Mouse (Mus musculus) heart, embryonic 13.5 days (tissue): ENCODE results near the gene Cript. TPM values are rescaled to one million over a fixed set of nuclear protein-coding genes. Genes with fewer than 3 reads are reported as not detected.
A peak's percentile ranks its signal among the peaks of the same experiment; 100 is the strongest.

Source experiments
- ATAC-seq: fragments of 200-750 bp; cut with Nextera tagmentation; 2 replicates; pipeline ENCODE4 v1.8.0; 2017; ENCODE audit warnings: moderate TSS enrichment; ENCODE audit not compliant: insufficient number of reproducible peaks, low FRiP score, low TSS enrichment; ENCODE audit errors: extremely low read depth
- H3K27ac ChIP-seq: fragments of 300-500 bp; sonication (generic); replicated peaks from 2 replicates; pipeline ENCODE4 v1.5.1; 2015; ENCODE audit warnings: moderate library complexity, mild to moderate bottlenecking, inconsistent platforms
- H3K27me3 ChIP-seq: fragments of 300-500 bp; sonication (generic); replicated peaks from 2 replicates; pipeline ENCODE4 v1.6.1; 2015; ENCODE audit warnings: mild to moderate bottlenecking, inconsistent platforms
- H3K36me3 ChIP-seq: fragments of 300-500 bp; sonication (generic); 2 replicates; pipeline ENCODE4 v1.6.1; 2015; ENCODE audit warnings: mild to moderate bottlenecking, inconsistent platforms
- H3K4me1 ChIP-seq: fragments of 300-500 bp; sonication (generic); 2 replicates; pipeline ENCODE4 v1.6.1; 2015; ENCODE audit warnings: inconsistent platforms
- H3K4me2 ChIP-seq: fragments of 300-500 bp; sonication (generic); 2 replicates; pipeline ENCODE4 v1.6.1; 2015; ENCODE audit warnings: inconsistent platforms, mild to moderate bottlenecking, moderate library complexity
- H3K4me3 ChIP-seq: fragments of 300-500 bp; sonication (generic); 2 replicates; pipeline ENCODE4 v1.5.1; 2015; ENCODE audit warnings: moderate library complexity, mild to moderate bottlenecking, inconsistent platforms
- H3K9ac ChIP-seq: fragments of 300-500 bp; sonication (generic); 2 replicates; pipeline ENCODE4 v1.6.1; 2015; ENCODE audit warnings: inconsistent platforms, mild to moderate bottlenecking, moderate library complexity
- H3K9me3 ChIP-seq: fragments of 300-500 bp; sonication (generic); 2 replicates; pipeline ENCODE4 v1.6.1; 2016; ENCODE audit warnings: inconsistent platforms
- WGBS: fragments of 180-500 bp; shearing (Covaris S2); methylation state at CpG from one replicate; pipeline ENCODE4 v1.1.7; 2015; ENCODE audit warnings: mixed read lengths; 5-methylcytosine and 5-hydroxymethylcytosine counted together
- polyA plus RNA-seq: library from polyadenylated mRNA; unstranded; fragments of >200 nt; fragmentation: Nextera tagmentation; extraction: Ambion mirVana; gene quantifications from 2 replicates; pipeline ENCODE4 v1.2.1, GENCODE M21; 2015

The Cript gene
- polyA plus RNA-seq, 1 experiment from 2014 or later, result 105 TPM

DNA sequence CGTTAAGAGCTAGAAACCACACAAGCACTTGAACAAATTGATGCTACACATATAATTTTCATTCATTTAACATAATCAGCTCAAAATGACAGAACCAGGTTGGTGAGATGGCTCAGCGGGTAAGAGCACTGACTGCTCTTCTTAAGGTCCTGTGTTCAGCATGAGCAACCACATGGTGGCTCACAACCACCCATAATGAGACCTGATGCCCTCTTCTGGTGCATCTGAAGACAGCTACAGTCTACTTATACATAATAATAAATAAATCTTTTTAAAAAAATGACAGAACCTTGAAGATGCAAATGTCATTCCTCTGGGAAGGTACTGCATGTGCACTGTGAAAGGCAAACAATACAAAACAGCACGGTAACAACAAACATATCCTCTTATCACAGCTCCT lies 16.4 kb upstream of the Cript start:
- Histone ChIP-seq H3K27me3 (no peaks in the 10 kb centered on the region), H3K9me3 (no peaks in the 10 kb centered on the region), H3K4me3 (no peak overlapping the region), H3K4me2 (no peak overlapping the region), H3K9ac (no peak overlapping the region), H3K27ac (no peak overlapping the region), H3K4me1 (no peaks in the 10 kb centered on the region), H3K36me3 (peaks cover 25% of the 10 kb centered on the region)
- no peak for ATAC-seq
- 89% methylated on average over 3 of the region's 3 CpGs for WGBS

DNA sequence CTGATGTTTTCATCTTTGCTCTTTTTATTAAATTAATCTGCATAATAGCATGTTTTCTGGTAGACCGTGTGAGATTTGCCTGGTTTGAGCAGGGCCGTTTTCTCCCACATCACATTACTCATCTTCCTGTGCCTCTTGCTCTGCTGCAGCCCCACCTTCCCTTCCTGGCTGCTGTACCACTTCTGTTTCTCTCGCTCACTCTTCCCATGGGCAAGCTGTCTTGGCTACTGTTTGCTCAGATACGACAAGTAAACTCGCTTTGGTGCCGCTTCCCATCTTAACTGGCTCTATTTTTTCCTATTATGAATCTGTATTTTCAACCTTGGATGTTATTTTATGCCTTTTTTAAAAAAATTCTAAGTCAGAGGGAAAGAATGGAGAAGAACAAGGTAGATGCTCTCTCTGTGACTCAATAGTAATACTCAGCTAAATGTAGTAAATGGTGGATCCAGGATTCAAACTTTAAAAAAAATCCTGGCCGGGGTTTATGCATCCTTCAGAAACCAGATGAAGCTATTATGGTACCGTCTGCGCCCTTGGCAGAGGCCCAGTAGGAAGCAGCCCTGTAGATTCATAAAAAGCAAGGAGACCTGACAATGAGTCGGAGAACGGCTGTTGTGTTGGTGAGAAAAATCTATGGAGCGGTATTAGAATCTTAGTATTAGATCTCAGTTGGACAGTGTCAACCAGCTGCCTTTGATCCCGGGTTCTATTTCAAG lies 13.9 kb upstream of the Cript start:
- H3K9me3 ChIP-seq, result peaks cover 3% of the 10 kb centered on the region; the same call in 1 of the 2 replicates
- ATAC-seq, result no peak
- peaks cover 28% of the 10 kb centered on the region for H3K36me3 ChIP-seq
- no peaks in the 10 kb centered on the region for H3K27me3 ChIP-seq
- H3K9ac ChIP-seq, result no peak overlapping the region
- H3K4me3 ChIP-seq, result no peak overlapping the region
- no peaks in the 10 kb centered on the region for H3K4me1 ChIP-seq
- H3K27ac ChIP-seq, result no peak overlapping the region
- no peak overlapping the region for H3K4me2 ChIP-seq
- 86% methylated on average over 13 of the region's 13 CpGs for WGBS

DNA sequence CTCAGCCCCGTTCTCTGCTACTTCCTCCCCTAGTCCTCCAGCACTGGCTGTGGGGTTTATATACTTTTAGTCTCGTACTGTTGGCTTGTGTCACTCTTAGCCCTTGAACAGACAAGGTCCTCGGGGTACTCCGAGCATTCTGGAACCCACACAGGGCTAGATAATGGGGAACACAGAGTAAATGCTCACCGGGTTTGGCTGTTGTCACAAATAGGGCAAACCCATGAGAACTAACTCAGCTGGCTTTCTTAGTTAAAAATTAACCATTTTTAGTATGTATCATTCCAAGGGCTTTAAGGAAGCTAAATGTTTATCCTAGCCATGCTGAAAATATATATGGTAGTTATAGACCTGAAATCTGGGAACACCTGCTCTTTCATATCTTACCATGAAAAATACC lies 5.7 kb upstream of the Cript start:
- 83% methylated on average over 5 of the region's 5 CpGs for WGBS
- H3K27me3 ChIP-seq, result no peaks in the 10 kb centered on the region
- H3K27ac ChIP-seq, result no peak overlapping the region
- H3K4me1 ChIP-seq, result peaks cover 13% of the 10 kb centered on the region
- peaks cover 3% of the 10 kb centered on the region; the same call in 1 of the 2 replicates for H3K9me3 ChIP-seq
- H3K36me3 ChIP-seq, result peaks cover 36% of the 10 kb centered on the region
- no peak overlapping the region for H3K4me2 ChIP-seq
- no peak overlapping the region for H3K4me3 ChIP-seq
- ATAC-seq, result no peak
- H3K9ac ChIP-seq, result no peak overlapping the region

DNA sequence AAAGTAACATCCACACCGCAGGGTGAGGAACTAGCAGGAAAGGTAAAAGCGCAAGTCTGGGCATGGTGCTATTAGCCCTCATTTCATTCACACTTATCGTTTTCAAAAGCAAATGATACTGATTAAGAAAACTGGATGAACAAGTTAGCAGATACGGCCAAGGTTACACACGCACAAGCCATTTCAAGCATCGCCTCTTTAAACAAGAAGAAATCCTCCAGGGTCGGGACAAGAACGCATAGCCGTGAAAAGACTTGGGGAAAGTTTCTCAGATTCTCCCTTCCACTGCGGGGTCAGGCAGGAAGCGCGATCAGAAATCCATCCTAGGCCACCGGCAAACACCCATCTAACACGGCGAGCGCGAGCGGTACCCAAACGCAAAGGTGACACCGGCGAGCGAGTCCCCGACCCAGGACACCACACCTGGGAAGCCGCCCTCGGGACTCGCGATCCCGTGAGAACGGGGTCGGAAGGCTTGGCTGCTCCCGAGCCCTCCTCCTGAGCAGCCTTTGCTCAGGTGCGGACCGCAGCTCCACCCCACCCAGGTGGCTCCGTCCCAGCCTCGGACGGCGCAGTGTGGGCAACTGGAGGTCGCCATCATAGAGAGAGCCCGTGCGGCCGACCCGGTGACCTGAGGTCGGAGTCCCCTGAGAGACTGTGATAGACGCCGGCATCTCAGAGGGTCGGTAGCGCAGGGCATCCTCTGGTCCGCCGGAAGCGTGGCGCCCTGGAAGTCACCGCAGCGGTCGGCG lies 683 bp upstream of the Cript start:
- Histone ChIP-seq H3K27me3 (no peaks in the 10 kb centered on the region), H3K4me3 (peak overlapping the region; percentile 96), H3K36me3 (peaks cover 33% of the 10 kb centered on the region), H3K27ac (no peak overlapping the region), H3K9ac (peak overlapping the region; percentile 86), H3K4me1 (peaks cover 25% of the 10 kb centered on the region), H3K4me2 (peak overlapping the region; percentile 92), H3K9me3 (no peaks in the 10 kb centered on the region)
- WGBS, result under 1% methylated on average over 55 of the region's 55 CpGs
- peak; percentile 45 for ATAC-seq

DNA sequence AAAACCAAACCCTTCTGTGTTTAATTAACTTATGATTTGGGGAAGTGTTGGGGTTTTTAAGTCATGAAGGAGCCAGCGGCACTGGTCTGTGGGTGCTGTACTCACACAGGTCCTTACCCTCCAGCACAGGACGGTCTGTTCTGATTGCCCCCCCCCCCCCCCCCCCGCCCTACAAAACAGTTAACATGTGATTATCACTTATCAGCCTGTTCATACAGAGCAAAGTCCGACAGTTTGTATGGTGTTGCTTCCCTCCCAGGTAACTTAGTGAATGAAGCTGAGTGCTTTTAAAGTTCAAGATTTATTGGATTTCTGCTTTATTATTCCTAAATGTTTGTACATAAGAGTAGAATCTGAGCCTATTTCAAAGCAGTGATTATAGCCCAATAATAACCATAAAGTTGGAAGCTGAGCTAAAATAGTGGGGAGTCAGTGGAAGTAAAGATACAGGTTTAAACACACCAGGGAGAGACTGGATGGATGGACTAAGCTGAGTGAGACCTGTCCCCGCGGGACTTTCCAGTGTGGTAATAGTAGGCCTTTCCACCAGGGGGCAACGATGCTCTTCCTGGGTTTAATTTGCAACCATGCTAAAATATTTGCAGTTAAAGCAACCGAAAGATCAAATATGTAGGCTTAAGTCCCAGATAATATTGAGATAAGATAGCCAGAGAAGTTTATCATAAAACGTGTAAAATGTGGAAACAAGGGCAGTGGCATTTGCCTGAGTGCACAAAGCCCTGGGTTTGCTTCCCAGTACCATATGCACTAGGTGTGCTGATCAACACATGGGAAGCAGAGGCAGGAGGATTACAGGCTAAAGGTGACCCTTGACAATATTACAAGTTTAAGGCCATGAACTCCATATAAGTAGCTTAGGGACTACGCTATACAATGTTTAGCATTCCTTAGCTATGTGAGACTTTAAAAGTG lies 11.1 kb downstream of the Cript start:
- Histone ChIP-seq H3K27ac (no peak overlapping the region), H3K4me3 (no peak overlapping the region), H3K36me3 (peaks cover 38% of the 10 kb centered on the region), H3K9ac (no peak overlapping the region), H3K4me2 (no peak overlapping the region), H3K4me1 (no peaks in the 10 kb centered on the region), H3K27me3 (0 out of 2 replicates have a peak, but pooled peaks cover 5% of the 10 kb centered on the region), H3K9me3 (no peaks in the 10 kb centered on the region)
- no peak for ATAC-seq
- WGBS, result 54% methylated on average over 10 of the region's 10 CpGs

DNA sequence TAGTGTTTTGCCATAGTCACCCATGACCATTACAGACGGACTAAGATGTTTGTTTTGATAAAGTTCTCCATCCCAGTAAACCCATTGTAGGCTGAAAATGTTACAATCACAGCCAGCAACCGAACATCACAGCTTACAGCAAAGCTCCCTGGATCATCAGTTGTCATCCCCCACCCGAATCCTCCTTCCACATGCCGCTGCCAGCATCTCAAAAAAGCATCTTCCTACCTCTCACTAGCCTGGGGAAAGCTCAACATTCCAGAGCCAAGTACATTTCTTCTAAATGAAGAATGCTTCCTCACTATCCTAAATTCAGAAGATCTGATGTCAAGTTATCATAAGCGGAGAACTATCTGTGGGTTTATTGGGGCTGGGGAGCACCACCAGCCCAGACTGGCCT lies 13.1 kb downstream of the Cript start:
- H3K27me3 ChIP-seq, result peaks cover 16% of the 10 kb centered on the region
- 80% methylated on average over 5 of the region's 5 CpGs for WGBS
- no peak for ATAC-seq
- H3K9me3 ChIP-seq, result no peaks in the 10 kb centered on the region
- no peak overlapping the region for H3K9ac ChIP-seq
- H3K4me3 ChIP-seq, result no peak overlapping the region
- no peaks in the 10 kb centered on the region for H3K4me1 ChIP-seq
- H3K27ac ChIP-seq, result no peak overlapping the region
- H3K4me2 ChIP-seq, result no peak overlapping the region
- H3K36me3 ChIP-seq, result peaks cover 25% of the 10 kb centered on the region

DNA sequence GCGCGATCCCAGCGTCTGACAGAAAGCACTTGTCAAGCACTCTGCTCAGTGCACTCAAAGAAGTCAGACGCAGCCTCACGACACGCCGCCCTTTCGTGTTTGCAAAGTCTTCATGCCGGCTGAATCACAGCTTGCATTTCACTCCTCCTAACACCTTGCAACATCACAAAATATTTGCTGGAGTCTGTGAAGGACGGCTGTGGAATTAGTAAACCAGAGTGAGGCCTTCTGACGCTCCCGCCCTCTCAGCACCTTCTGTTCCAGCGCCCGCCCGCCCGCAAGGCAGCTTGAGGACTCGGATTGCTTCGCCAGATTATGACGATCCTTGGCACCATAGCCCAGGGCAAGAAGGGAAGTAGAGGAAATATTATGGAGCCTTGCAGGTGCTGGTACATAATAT lies 16.4 kb downstream of the Cript start:
- H3K27me3 ChIP-seq, result peaks cover 25% of the 10 kb centered on the region
- no peak for ATAC-seq
- no peaks in the 10 kb centered on the region for H3K9me3 ChIP-seq
- H3K4me1 ChIP-seq, result 0 out of 2 replicates have a peak, but pooled peaks cover 2% of the 10 kb centered on the region
- H3K27ac ChIP-seq, result no peak overlapping the region
- H3K4me3 ChIP-seq, result no peak overlapping the region
- H3K36me3 ChIP-seq, result peaks cover 6% of the 10 kb centered on the region; the same call in 1 of the 2 replicates
- 60% methylated on average over 19 of the region's 19 CpGs for WGBS
- H3K9ac ChIP-seq, result no peak overlapping the region
- H3K4me2 ChIP-seq, result peak overlapping the region; percentile 34

DNA sequence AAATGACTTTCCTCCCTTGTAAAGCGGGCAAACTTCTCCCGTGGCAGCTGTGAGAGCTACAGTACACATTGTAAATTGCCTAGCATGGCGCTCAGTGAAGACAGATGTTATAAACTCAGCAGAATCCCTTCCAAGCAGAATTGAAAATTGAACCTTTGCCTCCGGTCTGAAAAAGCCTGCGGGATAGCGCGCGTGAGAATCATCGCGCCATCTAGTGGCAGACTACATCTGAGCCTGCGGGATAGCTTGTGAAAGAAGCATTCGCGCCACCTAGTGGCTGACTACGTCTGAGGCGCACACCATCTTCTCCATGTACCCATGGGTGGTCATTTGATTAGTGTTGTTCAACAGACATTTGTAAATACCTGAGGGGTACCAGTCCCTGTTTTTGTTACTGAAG lies 19.0 kb downstream of the Cript start:
- ATAC-seq, result no peak
- H3K4me3 ChIP-seq, result no peak overlapping the region
- WGBS, result 2% methylated on average over 15 of the region's 15 CpGs
- H3K36me3 ChIP-seq, result no peaks in the 10 kb centered on the region
- H3K9ac ChIP-seq, result no peak overlapping the region
- H3K27ac ChIP-seq, result no peak overlapping the region
- H3K4me1 ChIP-seq, result 0 out of 2 replicates have a peak, but pooled peaks cover 2% of the 10 kb centered on the region
- H3K27me3 ChIP-seq, result peaks cover 25% of the 10 kb centered on the region
- no peaks in the 10 kb centered on the region for H3K9me3 ChIP-seq
- no peak overlapping the region; the same call in 1 of the 2 replicates for H3K4me2 ChIP-seq

DNA sequence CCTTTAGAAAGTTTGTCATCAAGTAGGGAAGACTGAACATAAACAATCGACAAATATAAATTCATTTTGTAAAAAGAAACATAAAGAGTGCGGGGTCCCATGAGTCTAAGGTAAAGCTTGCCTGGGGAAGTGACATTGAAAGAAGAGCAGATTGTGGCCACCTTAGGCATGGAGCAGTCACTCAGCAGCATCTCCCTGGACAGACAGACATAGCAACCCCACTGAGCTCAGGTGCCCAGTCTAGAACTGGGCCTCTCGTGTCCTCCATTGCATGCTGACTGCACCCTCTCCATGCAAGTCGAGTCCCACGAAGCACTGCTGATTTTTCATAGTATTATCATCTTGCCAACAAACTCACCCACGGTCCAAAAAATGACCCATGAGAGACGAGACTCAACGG lies 19.4 kb downstream of the Cript start:
- H3K4me2 ChIP-seq, result no peak overlapping the region
- H3K9me3 ChIP-seq, result no peaks in the 10 kb centered on the region
- 0 out of 2 replicates have a peak, but pooled peaks cover 2% of the 10 kb centered on the region for H3K4me1 ChIP-seq
- no peak for ATAC-seq
- no peak overlapping the region for H3K4me3 ChIP-seq
- H3K27me3 ChIP-seq, result peaks cover 25% of the 10 kb centered on the region
- H3K27ac ChIP-seq, result no peak overlapping the region
- 74% methylated on average over 8 of the region's 8 CpGs for WGBS
- no peak overlapping the region for H3K9ac ChIP-seq
- no peaks in the 10 kb centered on the region for H3K36me3 ChIP-seq

DNA sequence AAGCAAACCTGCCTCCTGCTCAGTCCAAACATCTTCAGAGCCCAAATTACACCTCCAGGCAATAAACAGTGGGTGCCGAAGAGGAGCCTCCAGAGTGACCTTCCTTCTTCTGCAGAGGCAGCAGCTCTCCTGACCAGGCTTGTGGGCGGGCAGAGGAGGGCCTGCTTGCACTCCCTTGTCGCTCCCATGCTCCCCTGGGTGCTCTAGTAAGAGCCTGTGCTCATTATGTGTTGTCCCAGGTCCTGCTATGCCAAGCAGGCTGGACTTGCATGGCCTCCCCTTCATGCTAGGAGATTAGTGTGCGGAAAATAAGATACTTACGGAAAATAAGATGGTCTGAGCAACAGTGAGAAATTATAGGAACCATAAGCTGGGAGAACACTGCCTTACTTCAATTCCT lies 24.3 kb downstream of the Cript start:
- Histone ChIP-seq H3K4me1 (peaks cover 10% of the 10 kb centered on the region), H3K36me3 (no peaks in the 10 kb centered on the region), H3K27ac (no peak overlapping the region), H3K9ac (no peak overlapping the region), H3K27me3 (peaks cover 4% of the 10 kb centered on the region; the same call in 1 of the 2 replicates), H3K4me3 (no peak overlapping the region), H3K9me3 (no peaks in the 10 kb centered on the region), H3K4me2 (no peak overlapping the region)
- no peak for ATAC-seq
- 56% methylated on average over 5 of the region's 5 CpGs for WGBS
